Mouse (Mus musculus): Measurements from ENCODE around the gene Xlr. TPM values are rescaled to one million over a fixed set of nuclear protein-coding genes. Genes with fewer than 3 reads are reported as not detected.
"Not testable (repeated sequence)": the region's sequence is repeated elsewhere in the genome, so short reads cannot be mapped to it uniquely, and the experiment has no call there.

The Xlr gene
- 0.73 and 0.74 TPM in 2 replicates for polyA plus RNA-seq (2015; fragmentation: Nextera tagmentation; extraction: Ambion mirVana)

DNA sequence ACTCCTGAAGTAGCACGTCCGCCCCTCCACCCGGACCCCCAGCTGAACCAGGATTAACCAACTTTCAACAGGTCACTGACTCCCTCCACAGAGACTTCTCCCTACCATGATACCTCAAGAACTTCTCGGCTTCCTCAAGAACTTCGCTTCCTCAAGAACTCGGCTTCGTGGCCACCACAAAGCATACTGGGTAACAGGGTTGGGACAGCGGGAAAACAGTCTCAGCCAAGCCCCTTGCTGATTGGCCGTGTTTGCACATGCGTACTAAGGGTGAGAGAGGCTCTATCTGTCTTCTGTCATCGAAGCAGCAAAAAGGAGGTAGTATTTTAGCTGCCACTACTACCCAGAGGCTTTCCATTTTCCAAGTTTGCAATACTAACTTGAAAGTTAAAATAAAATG, at the start of gene Xlr:
TSS of gene Xlr (minus strand) at position 188 of the 400 bp plus-strand sequence.
- not testable (repeated sequence) for H3K9ac ChIP-seq; H3K4me1 ChIP-seq; H3K9me3 ChIP-seq (replicated peaks); H3K27me3 ChIP-seq; H3K27ac ChIP-seq; ATAC-seq; H3K4me3 ChIP-seq; H3K4me2 ChIP-seq; H3K36me3 ChIP-seq (ENCODE audit: poor library complexity, severe bottlenecking)
- 88% methylated on average over 11 of the region's 11 CpGs for WGBS

GRCm38 (mm10) chrX:53799074-53799473, 1.6 kb upstream of the Xlr start:
- H3K9me3 ChIP-seq (replicated peaks) = no peaks in the 10 kb centered on the region
- no peak overlapping the region for H3K4me3 ChIP-seq
- no peaks in the 10 kb centered on the region for H3K36me3 ChIP-seq (ENCODE audit: poor library complexity, severe bottlenecking)
- no peak overlapping the region for H3K4me2 ChIP-seq
- no peaks in the 10 kb centered on the region for H3K27me3 ChIP-seq
- WGBS = 29% methylated on average over 3 of the region's 3 CpGs
- H3K4me1 ChIP-seq = no peaks in the 10 kb centered on the region
- no peak overlapping the region for H3K27ac ChIP-seq
- no peak for ATAC-seq
- H3K9ac ChIP-seq = no peak overlapping the region

DNA sequence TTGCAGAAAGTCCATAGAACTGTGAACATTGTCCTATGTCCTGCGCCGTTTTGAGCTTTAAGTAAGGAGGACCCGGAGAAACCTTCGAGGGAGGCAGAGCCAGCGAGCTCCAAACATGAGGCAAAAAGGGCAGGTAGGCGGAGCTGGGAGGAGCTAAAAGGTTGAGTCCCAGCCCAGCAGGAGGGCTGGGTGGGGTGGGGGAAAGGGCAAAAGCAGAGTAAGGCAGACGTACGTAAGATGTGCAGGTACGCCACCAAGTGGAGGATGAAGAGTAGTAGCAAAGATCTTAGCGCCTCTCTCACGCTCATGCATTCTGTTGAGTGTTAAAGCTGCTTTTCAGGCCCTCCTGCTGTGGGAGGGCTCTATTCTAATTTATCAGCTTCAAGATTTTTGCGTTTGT, 21.2 kb downstream of the Xlr start, which contains the start of gene Zfp36l3:
TSS of gene Zfp36l3 (minus strand) at position 119 of the 400 bp plus-strand sequence.
- Histone ChIP-seq H3K4me3 (no peak within 1 kb of the TSS), H3K9me3 (replicated peaks) (no peaks in the 10 kb centered on the region; the same call in 1 of the 2 replicates), H3K27ac (no peak within 1 kb of the TSS), H3K4me2 (no peak within 1 kb of the TSS), H3K27me3 (no peaks in the 10 kb centered on the region), H3K4me1 (no peaks in the 10 kb centered on the region), H3K36me3 (ENCODE audit: poor library complexity, severe bottlenecking) (no peaks in the 10 kb centered on the region), H3K9ac (no peak within 1 kb of the TSS)
- WGBS = 91% methylated on average over 12 of the region's 12 CpGs
- no peak for ATAC-seq

DNA sequence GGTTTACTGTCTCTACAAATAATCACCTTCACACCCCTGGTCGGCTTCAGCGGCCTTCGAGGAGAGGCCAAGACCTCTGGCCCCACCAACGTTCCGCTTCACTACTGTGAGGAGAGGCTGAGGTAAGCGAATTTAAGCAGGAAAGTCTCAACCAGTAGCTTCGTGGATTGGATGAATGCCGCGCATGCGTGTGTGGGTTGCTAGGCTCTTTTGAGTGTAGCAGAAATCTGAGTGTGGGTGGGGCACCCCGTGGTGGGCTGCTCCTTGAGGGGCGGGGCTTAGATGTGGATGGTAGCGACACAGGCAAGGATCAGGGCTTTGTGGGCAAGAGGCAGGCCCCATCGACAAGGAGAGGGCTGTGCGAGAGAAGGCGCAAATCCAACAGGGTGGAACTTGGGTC, 39.8 kb downstream of the Xlr start, which contains the start of gene 1700013H16Rik:
TSS of gene 1700013H16Rik (minus strand) at position 96 of the 400 bp plus-strand sequence.
- H3K36me3 ChIP-seq (ENCODE audit: poor library complexity, severe bottlenecking) = no peaks in the 10 kb centered on the region
- H3K27ac ChIP-seq = no peak within 1 kb of the TSS
- peaks cover 13% of the 10 kb centered on the region for H3K9me3 ChIP-seq (replicated peaks)
- no peak within 1 kb of the TSS for H3K4me3 ChIP-seq
- 93% methylated on average over 16 of the region's 16 CpGs for WGBS
- no peaks in the 10 kb centered on the region for H3K4me1 ChIP-seq
- H3K27me3 ChIP-seq = no peaks in the 10 kb centered on the region
- no peak within 1 kb of the TSS for H3K4me2 ChIP-seq
- ATAC-seq = no peak
- H3K9ac ChIP-seq = no peak within 1 kb of the TSS

DNA sequence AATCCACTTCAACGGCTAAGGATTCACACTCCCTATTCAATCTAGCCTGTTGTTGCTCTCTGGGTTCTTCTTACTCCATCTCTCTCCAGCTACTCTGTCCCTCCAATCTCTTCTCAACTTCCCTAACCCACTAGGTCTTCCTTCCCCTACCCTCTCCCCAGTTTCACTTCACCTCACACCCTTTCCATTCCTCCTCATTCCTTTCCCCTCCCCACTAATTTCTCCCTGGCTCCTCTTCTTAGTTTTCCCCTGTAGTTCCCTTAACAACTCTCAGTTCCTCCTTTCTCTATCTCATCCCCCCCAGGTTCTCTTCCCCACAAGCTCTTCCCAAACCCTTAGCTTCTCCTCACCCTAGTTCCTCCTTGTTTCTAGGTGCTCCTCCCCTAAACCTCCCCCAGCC, 44.7 kb downstream of the Xlr start:
- no peak for ATAC-seq
- no peaks in the 10 kb centered on the region for H3K27me3 ChIP-seq
- no peak overlapping the region for H3K27ac ChIP-seq
- H3K4me2 ChIP-seq = no peak overlapping the region
- H3K36me3 ChIP-seq (ENCODE audit: poor library complexity, severe bottlenecking) = no peaks in the 10 kb centered on the region
- 95% methylated on average over 1 of the region's 1 CpGs for WGBS
- H3K9ac ChIP-seq = no peak overlapping the region
- no peak overlapping the region for H3K4me3 ChIP-seq
- H3K9me3 ChIP-seq (replicated peaks) = peaks cover 10% of the 10 kb centered on the region
- H3K4me1 ChIP-seq = no peaks in the 10 kb centered on the region

GRCm38 (mm10) chrX:53728967-53729366, 68.5 kb downstream of the Xlr start:
- WGBS = 86% methylated on average over 2 of the region's 2 CpGs
- Histone ChIP-seq H3K9ac (no peak overlapping the region), H3K4me2 (no peak overlapping the region), H3K27me3 (no peaks in the 10 kb centered on the region), H3K27ac (no peak overlapping the region), H3K4me1 (no peaks in the 10 kb centered on the region), H3K9me3 (replicated peaks) (no peaks in the 10 kb centered on the region), H3K36me3 (ENCODE audit: poor library complexity, severe bottlenecking) (no peaks in the 10 kb centered on the region), H3K4me3 (no peak overlapping the region)
- no peak for ATAC-seq

Other genes with a start within 250 kb of the Xlr start
- gene Rtl8c, start 189.7 kb downstream of the Xlr start, polyA plus RNA-seq (2015; fragmentation: Nextera tagmentation; extraction: Ambion mirVana) = 89.1 and 90.2 TPM in 2 replicates
- not detected in 2 replicates for gene Gm14597, start 188.7 kb downstream of the Xlr start, polyA plus RNA-seq (2015; fragmentation: Nextera tagmentation; extraction: Ambion mirVana)
- 113 and 115 TPM in 2 replicates for gene Rtl8a, start 154.0 kb downstream of the Xlr start, polyA plus RNA-seq (2015; fragmentation: Nextera tagmentation; extraction: Ambion mirVana)
- 85.7 and 88.0 TPM in 2 replicates for gene Rtl8b, start 127.3 kb downstream of the Xlr start, polyA plus RNA-seq (2015; fragmentation: Nextera tagmentation; extraction: Ambion mirVana)
- 0.24 TPM in 1 of 2 replicates, not detected in the other for gene 4930502E18Rik, start 72.9 kb downstream of the Xlr start, polyA plus RNA-seq (2015; fragmentation: Nextera tagmentation; extraction: Ambion mirVana)
- not detected in 2 replicates for gene 1700013H16Rik, start 39.9 kb downstream of the Xlr start, polyA plus RNA-seq (2015; fragmentation: Nextera tagmentation; extraction: Ambion mirVana)
- not detected in 2 replicates for gene Zfp36l3, start 21.3 kb downstream of the Xlr start, polyA plus RNA-seq (2015; fragmentation: Nextera tagmentation; extraction: Ambion mirVana)

All from forebrain, embryonic 13.5 days (tissue).